Mouse (Mus musculus) frontal cortex, postnatal 36 days (tissue): ENCODE data around the gene Nr1h4.

Experiments
- DNase-seq, 2 experiments: peaks; one replicate each; pipeline ENCODE4 v3.0.0; 2022; ENCODE audit warnings: low spot score in 2 of 2

The Nr1h4 gene

GRCm38 (mm10) chr10:89434509-89435210, 98.7 kb downstream of the Nr1h4 start:
- no peak for DNase-seq

GRCm38 (mm10) chr10:89432743-89433142, 100.6 kb downstream of the Nr1h4 start:
- no peak for DNase-seq

- DNase-seq: no peak
Measured at GRCm38 (mm10) chr10:89430751-89431150, 102.6 kb downstream of the Nr1h4 start.

- no peak for DNase-seq
Measured at GRCm38 (mm10) chr10:89424800-89425393, 108.5 kb downstream of the Nr1h4 start.

GRCm38 (mm10) chr10:89424217-89424616, 109.2 kb downstream of the Nr1h4 start:
- no peak for DNase-seq

GRCm38 (mm10) chr10:89423164-89423778, 110.1 kb downstream of the Nr1h4 start:
- no peak for DNase-seq

GRCm38 (mm10) chr10:89422504-89423158, 110.8 kb downstream of the Nr1h4 start:
- no peak for DNase-seq

GRCm38 (mm10) chr10:89417966-89418365, 115.4 kb downstream of the Nr1h4 start:
- no peak for DNase-seq

- DNase-seq: no peak
Measured at GRCm38 (mm10) chr10:89415478-89415877, 117.9 kb downstream of the Nr1h4 start.

GRCm38 (mm10) chr10:89407551-89407950, 125.8 kb downstream of the Nr1h4 start:
- no peak for DNase-seq

- DNase-seq: no peak
Measured at GRCm38 (mm10) chr10:89406733-89407484, 126.5 kb downstream of the Nr1h4 start.

- DNase-seq: no peak
Measured at GRCm38 (mm10) chr10:89404936-89405335, 128.4 kb downstream of the Nr1h4 start.
